Mouse (Mus musculus) CH12.LX (cell line): ENCODE results near the gene Cdk9.

Source experiments
- CTCF ChIP-seq, 2 experiments: IDR thresholded peaks in 1 of 2; conservative IDR thresholded peaks in 1 of 2; 2 replicates each; pipeline ENCODE4 v1.5.1; 2011 to 2012; ENCODE audit warnings: low read depth in 2 of 2, low read length in 2 of 2, improper control_type of control experiment in 1 of 2, inconsistent platforms in 1 of 2, mild to moderate bottlenecking in 1 of 2, moderate library complexity in 1 of 2
- POLR2AphosphoS2 ChIP-seq: IDR thresholded peaks from 2 replicates; pipeline ENCODE4 v1.6.1; 2011; ENCODE audit warnings: low read depth, low read length, improper control_type of control experiment
- SIN3A ChIP-seq: IDR thresholded peaks from 2 replicates; pipeline ENCODE4 v1.6.1; 2012; ENCODE audit warnings: low read length, improper control_type of control experiment, inconsistent platforms

DNA sequence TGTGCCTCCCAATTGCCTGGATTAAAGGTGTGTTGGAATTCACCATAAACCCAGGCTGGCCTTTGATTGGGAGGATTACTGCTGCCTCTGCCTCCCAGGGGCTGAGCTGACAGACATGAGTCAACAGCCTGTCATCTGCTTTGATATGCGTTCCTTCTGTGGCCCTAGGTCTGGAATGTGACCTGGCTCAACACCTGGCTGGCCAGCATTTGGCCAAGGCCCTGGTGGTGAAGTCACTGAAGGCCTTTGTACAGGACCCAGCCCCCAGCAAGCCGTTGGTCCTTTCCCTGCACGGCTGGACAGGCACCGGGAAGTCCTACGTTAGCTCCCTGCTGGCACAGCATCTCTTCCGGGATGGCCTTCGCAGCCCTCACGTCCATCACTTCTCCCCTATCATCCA, 45.6 kb upstream of the Cdk9 start:
- no peak for TF ChIP-seq POLR2AphosphoS2
- TF ChIP-seq SIN3A, result no peak
- no peak for TF ChIP-seq CTCF (conservative IDR thresholded peaks at IDR 0.05 in 1 of 2, IDR thresholded peaks at IDR 0.05 in 1 of 2; ENCODE audit: low read depth in 2 of 2, low read length in 2 of 2)
